Mouse (Mus musculus): ENCODE data around the gene Als2cr12. TPM values are rescaled to one million over a fixed set of nuclear protein-coding genes. Genes with fewer than 3 reads are reported as not detected.
"Not testable (repeated sequence)": the region's sequence is repeated elsewhere in the genome, so short reads cannot be mapped to it uniquely, and the experiment has no call there.

The Als2cr12 gene
- polyA plus RNA-seq, 1 experiment, result 0.47 TPM

DNA sequence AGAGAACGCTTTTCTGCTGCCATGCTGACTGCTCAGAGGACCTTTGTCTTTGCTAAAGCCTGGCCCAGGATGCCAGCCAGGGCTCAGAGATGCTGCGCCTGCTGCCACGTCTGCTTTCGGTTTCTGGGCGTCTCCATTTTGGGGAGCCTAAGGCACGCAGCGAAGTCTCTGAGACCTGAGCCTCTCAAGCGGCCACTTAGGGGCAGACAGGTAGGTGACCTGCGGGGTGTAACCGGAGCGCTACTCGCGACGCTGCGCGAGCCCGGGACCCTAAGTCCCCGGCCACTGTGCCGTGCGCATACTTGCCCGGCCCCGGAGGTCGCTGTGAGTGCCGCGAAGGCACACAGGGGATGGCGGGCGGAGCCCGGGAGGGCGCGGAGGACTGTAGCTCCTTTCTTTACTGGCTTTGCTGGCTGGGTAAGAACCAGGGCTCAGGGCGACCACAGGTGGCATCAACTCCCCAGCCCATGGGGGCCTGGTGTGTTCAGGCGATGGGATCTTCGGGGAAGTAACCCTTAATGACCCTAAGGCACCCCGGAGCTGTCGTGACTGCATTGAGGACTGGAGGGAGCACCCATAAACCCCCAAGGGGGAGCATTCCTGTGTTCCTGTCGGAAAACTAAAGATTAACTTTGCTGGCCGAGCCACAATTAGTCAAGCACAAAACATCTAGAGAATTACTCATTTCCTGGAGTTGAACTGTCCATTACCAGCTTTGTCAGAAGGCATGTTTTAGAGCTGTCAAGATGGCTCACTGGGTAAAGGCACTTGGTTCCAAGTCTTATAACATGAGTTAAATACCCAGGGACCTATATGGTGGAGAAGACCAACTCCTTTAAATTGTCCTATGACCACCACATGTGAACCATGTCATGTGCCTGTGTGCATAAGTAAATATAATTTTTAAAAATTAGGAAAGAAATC is 43.0 kb downstream of the Als2cr12 start:
- Histone ChIP-seq H3K36me3 (ENCODE audit: control insufficient read depth, insufficient read depth, low read length) (peaks cover 5% of the 10 kb centered on the region; the same call in 1 of the 2 replicates), H3K4me3 (ENCODE audit: low read depth, low read length) (peak overlapping the region; percentile 70), H3K27me3 (ENCODE audit: control insufficient read depth, insufficient read depth, low read length) (no peaks in the 10 kb centered on the region), H3K4me1 (ENCODE audit: control insufficient read depth, insufficient read depth, insufficient read length, low read length) (no peaks in the 10 kb centered on the region), H3K27ac (ENCODE audit: insufficient read depth, low read depth, low read length) (peak overlapping the region; percentile 57)
- WGBS, result 1% methylated on average over 37 of the region's 37 CpGs
- peak; percentile 60 for TF ChIP-seq POLR2A (IDR thresholded peaks at IDR 0.05; ENCODE audit: low read depth, low read length)
- TF ChIP-seq CTCF (IDR thresholded peaks at IDR 0.05; ENCODE audit: extremely low read depth, insufficient read length, insufficient replicate concordance, low read depth, low read length), result no peak

DNA sequence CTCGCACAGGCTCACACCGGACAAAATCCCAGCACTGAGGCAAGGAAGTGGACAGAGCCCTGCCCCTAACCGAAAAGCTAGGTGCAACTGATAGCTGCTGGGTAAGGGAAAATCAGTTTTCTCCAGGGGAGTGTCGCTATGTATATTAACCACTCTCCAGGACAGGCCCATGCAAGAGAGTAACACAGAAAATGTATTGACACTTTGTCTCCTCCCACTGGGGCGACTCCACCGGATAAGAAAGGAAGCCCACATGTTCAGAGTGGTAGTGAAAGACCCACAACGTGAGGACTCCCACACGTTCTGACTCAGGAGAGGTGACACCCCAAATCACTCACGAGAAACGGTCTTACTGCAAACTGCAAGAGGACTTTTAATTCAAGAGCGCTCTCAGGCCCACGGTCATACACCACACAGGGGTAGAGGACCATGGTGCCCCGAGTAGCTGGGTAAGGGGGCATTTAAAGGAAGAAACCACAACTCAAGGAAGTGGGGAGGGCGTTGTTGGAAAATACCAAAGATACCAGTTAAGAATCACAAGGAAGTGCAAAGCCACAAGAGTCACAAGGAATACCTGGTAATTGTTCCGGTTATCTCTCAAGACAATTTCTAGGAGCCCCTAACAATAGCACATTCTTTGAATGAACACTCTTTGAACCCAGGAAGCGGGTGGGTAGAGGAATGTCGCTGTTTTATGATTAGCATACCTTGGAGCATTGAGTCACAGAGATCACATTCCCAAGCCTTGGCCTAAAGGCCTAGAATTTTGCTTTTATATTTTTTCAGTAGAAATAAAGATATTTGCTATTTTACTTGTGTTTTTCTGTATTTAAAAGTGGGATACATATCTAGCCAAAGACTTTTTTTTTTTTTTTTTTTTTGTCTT is 44.0 kb downstream of the Als2cr12 start:
- 80% methylated on average over 17 of the region's 17 CpGs for WGBS
- not testable (repeated sequence) for H3K36me3 ChIP-seq (ENCODE audit: control insufficient read depth, insufficient read depth, low read length); H3K4me1 ChIP-seq (ENCODE audit: control insufficient read depth, insufficient read depth, insufficient read length, low read length); H3K27ac ChIP-seq (ENCODE audit: insufficient read depth, low read depth, low read length); H3K27me3 ChIP-seq (ENCODE audit: control insufficient read depth, insufficient read depth, low read length)
- H3K4me3 ChIP-seq (ENCODE audit: low read depth, low read length), result peak overlapping the region; percentile 70

DNA sequence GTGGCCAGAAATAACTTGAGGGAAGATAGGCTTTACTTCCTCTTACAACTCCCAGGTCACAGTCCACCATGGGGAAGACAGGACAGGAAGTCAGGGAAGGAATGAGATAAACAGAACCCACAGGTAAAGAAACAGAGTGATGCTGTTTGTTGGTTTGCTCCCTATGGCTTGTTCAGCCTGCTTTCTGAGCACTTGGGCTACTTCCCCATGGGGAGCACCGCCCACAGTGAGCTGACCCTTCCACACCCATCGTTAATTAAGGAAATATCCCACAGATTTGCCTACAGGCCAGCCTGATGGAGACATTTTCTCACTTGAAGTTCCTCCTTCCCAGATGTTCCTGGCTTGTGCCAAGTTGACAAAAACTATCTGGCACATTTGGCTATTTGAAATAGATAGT is 66.9 kb downstream of the Als2cr12 start:
- 62% methylated on average over 2 of the region's 2 CpGs for WGBS
- H3K4me3 ChIP-seq (ENCODE audit: low read depth, low read length); H3K36me3 ChIP-seq (ENCODE audit: control insufficient read depth, insufficient read depth, low read length); H3K4me1 ChIP-seq (ENCODE audit: control insufficient read depth, insufficient read depth, insufficient read length, low read length); H3K27me3 ChIP-seq (ENCODE audit: control insufficient read depth, insufficient read depth, low read length); H3K27ac ChIP-seq (ENCODE audit: insufficient read depth, low read depth, low read length): not testable (repeated sequence)

DNA sequence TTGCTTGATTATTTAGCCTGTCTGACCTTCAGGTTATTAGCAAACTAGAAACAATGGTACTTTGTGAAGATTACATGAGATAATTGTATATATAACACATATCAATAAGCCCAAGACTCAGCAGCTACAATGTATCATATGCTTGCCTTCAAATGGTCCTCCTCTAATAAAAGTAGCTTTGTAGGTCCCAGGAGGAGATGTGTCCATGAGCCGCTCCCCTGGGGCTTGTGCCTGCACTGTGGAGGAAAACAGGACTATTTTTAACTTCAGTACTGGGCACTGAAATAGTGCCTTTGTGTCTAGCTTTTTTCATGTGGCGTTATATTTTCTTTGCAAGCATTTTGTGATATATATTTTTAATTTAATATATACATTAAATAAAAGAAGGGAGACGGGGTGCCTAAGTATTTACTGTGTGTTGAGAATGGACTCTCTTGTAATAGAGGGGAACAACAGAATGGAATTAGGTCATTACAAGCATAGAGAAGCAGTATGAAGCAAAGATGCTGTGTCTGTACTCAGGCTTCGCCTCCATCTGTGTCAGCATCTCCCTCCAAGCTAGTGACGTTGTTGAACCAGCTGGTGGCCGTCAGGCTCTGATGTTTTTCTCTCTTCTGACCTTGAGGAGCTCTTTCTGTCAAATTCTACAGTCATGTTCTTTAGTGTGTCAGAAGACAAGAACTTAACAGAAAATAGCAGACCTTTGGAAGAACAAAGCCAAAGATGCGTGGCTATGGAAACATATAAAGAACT is 73.6 kb downstream of the Als2cr12 start:
- 52% methylated on average over 7 of the region's 7 CpGs for WGBS
- no peaks in the 10 kb centered on the region for H3K27me3 ChIP-seq (ENCODE audit: control insufficient read depth, insufficient read depth, low read length)
- peaks cover 3% of the 10 kb centered on the region; the same call in 1 of the 2 replicates for H3K4me1 ChIP-seq (ENCODE audit: control insufficient read depth, insufficient read depth, insufficient read length, low read length)
- H3K27ac ChIP-seq (ENCODE audit: insufficient read depth, low read depth, low read length), result no peak overlapping the region
- H3K4me3 ChIP-seq (ENCODE audit: low read depth, low read length), result no peak overlapping the region
- no peaks in the 10 kb centered on the region for H3K36me3 ChIP-seq (ENCODE audit: control insufficient read depth, insufficient read depth, low read length)
- TF ChIP-seq POLR2A (IDR thresholded peaks at IDR 0.05; ENCODE audit: low read depth, low read length) (no peak), CTCF (IDR thresholded peaks at IDR 0.05; ENCODE audit: extremely low read depth, insufficient read length, insufficient replicate concordance, low read depth, low read length) (no peak)

DNA sequence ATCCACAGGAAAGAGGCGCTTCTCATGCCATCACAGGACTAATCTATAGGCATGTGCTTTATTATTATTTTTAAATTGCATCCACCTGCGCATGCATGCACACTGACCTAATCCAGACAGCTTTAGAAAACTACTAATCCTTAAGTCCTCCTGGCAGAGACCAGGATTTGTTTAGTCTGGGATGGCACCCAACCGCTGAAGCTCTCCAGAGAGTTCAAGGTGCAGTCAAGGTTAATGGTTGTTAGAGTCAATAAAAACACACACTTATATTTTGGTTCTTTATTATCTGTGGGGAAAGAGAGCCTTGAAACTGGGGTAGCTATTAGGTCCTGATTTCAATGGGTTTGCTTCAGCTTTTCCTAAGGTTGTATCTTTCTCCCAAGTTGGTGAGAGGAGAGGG is 74.5 kb downstream of the Als2cr12 start:
- WGBS, result 49% methylated on average over 3 of the region's 3 CpGs
- no peaks in the 10 kb centered on the region for H3K27me3 ChIP-seq (ENCODE audit: control insufficient read depth, insufficient read depth, low read length)

DNA sequence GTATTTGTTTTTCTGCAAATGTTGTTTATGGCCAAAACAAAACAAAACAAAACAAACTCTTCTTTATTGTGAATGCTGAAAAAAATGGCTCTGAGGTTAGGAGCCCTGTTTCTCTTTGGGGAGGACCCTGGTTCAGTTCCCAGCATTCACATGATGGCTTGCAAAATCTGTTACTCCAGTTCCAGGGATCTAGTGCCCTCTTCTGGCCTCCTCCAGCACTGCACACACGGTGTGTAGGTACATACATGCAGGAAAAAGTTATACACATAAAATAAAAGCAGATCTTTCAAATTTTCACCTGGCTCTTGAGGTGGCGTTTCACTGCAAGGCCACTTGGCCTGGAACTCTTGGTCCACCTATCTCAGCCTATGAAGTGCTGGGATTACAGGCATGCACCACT is 77.0 kb downstream of the Als2cr12 start:
- no peak overlapping the region for H3K27ac ChIP-seq (ENCODE audit: insufficient read depth, low read depth, low read length)
- no peaks in the 10 kb centered on the region for H3K27me3 ChIP-seq (ENCODE audit: control insufficient read depth, insufficient read depth, low read length)
- no peaks in the 10 kb centered on the region for H3K36me3 ChIP-seq (ENCODE audit: control insufficient read depth, insufficient read depth, low read length)
- no peak for TF ChIP-seq CTCF (IDR thresholded peaks at IDR 0.05; ENCODE audit: extremely low read depth, insufficient read length, insufficient replicate concordance, low read depth, low read length)
- TF ChIP-seq POLR2A (IDR thresholded peaks at IDR 0.05; ENCODE audit: low read depth, low read length), result no peak
- H3K4me1 ChIP-seq (ENCODE audit: control insufficient read depth, insufficient read depth, insufficient read length, low read length), result peaks cover 9% of the 10 kb centered on the region; the same call in 1 of the 2 replicates
- no peak overlapping the region for H3K4me3 ChIP-seq (ENCODE audit: low read depth, low read length)
- 90% methylated on average over 2 of the region's 2 CpGs for WGBS

More for the DNA sequence above, 74.5 kb downstream of the Als2cr12 start:
- H3K36me3 ChIP-seq (ENCODE audit: control insufficient read depth, insufficient read depth, low read length), result no peaks in the 10 kb centered on the region
- H3K4me3 ChIP-seq (ENCODE audit: low read depth, low read length), result no peak overlapping the region
- H3K27ac ChIP-seq (ENCODE audit: insufficient read depth, low read depth, low read length), result no peak overlapping the region
- TF ChIP-seq POLR2A (IDR thresholded peaks at IDR 0.05; ENCODE audit: low read depth, low read length) (no peak), CTCF (IDR thresholded peaks at IDR 0.05; ENCODE audit: extremely low read depth, insufficient read length, insufficient replicate concordance, low read depth, low read length) (no peak)
- H3K4me1 ChIP-seq (ENCODE audit: control insufficient read depth, insufficient read depth, insufficient read length, low read length), result peaks cover 6% of the 10 kb centered on the region; the same call in 1 of the 2 replicates
